Mouse (Mus musculus): ENCODE measurements around the gene Zbtb37.

Zbtb37 gene

GRCm38 (mm10) chr1:160978071-160978735 is 56.4 kb downstream of the Zbtb37 start, which contains the start of gene Serpinc1:
Gene Serpinc1, plus strand, starts transcription at chr1:160978585.
- DNase-seq (ENCODE audit: low spot score in 2 of 2), result no peak

GRCm38 (mm10) chr1:160968643-160969042 is 66.0 kb downstream of the Zbtb37 start:
- no peak for DNase-seq (ENCODE audit: low spot score in 2 of 2)

GRCm38 (mm10) chr1:160967268-160967667 is 67.4 kb downstream of the Zbtb37 start:
- DNase-seq (ENCODE audit: low spot score in 2 of 2), result no peak

GRCm38 (mm10) chr1:160963199-160963598 is 71.5 kb downstream of the Zbtb37 start:
- no peak for DNase-seq (ENCODE audit: low spot score in 2 of 2)
